Mouse (Mus musculus) bone marrow macrophage, adult 2 months (primary cell): Measurements from ENCODE around the gene Col4a2. TPM values are rescaled to one million over a fixed set of nuclear protein-coding genes. Genes with fewer than 3 reads are reported as not detected.

ENCODE experiments used
- H3K27ac ChIP-seq: 2 replicates; pipeline ENCODE4 v1.5.1; 2012; ENCODE audit warnings: low read depth, low read length; ENCODE audit not compliant: insufficient read depth
- H3K4me1 ChIP-seq: 2 replicates; pipeline ENCODE4 v1.6.1; 2012; ENCODE audit warnings: low read length; ENCODE audit not compliant: control insufficient read depth, insufficient read depth
- H3K4me3 ChIP-seq: 2 replicates; pipeline ENCODE4 v1.5.1; 2012; ENCODE audit warnings: mild to moderate bottlenecking, low read length, moderate library complexity; ENCODE audit not compliant: insufficient read depth
- CTCF ChIP-seq: IDR thresholded peaks from 2 replicates; pipeline ENCODE4 v1.5.1; 2012; ENCODE audit warnings: low read depth, mild to moderate bottlenecking, low read length, moderate library complexity
- POLR2A ChIP-seq: IDR thresholded peaks from 2 replicates; pipeline ENCODE4 v1.6.1; 2012; ENCODE audit warnings: mild to moderate bottlenecking, low read depth, low read length, borderline replicate concordance
- polyA plus RNA-seq: library from polyadenylated mRNA; stranded (reverse); fragments of >200 nt; gene quantifications from 2 replicates; pipeline ENCODE4 v1.2.4, GENCODE M21; 2012; ENCODE audit not compliant: missing spikeins, insufficient read depth, insufficient read length

The Col4a2 gene
- polyA plus RNA-seq, 1 experiment: 2.6 TPM

DNA sequence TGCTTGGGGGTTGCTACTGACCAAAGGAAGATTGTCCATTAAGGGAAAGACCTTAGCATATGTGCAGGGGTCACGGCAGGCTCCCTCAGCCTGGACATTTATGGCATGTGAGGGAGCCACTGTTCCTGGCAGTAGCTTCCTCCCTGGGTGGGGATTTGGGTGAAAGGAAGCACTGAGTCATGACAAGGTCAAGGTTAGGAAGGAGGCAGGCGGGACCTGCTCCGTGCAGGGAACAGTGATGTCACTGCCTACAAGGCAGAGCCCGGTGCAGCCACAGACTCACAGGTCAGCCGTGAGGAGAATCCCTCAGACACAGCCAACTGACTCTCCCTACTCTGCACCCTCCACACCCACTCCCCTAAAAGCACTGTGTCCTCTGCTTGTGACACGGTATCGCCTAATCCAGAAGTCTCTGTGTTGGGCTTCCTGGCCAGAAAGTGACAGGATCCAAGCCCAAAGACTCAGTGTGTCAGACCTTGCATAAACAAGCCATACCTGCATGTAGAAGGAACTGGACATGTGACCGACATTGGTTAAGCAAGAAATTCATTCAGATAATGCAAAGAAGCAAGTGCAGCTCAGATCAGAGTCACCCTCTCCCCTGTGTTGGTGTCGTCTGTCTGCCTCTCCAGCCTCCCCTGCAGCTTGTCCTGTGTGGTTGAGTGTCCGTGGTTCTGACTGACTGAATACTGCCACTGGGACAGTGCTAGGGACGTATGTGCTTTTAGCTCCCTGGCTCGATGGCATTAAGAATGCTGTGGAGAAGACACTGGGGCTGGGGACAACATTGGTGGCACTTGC is 27.9 kb downstream of the Col4a2 start:
- H3K4me3 ChIP-seq: no peak overlapping the region
- no peak overlapping the region for H3K27ac ChIP-seq
- H3K4me1 ChIP-seq: peaks cover 29% of the 10 kb centered on the region
- TF ChIP-seq CTCF: no peak
- no peak for TF ChIP-seq POLR2A

DNA sequence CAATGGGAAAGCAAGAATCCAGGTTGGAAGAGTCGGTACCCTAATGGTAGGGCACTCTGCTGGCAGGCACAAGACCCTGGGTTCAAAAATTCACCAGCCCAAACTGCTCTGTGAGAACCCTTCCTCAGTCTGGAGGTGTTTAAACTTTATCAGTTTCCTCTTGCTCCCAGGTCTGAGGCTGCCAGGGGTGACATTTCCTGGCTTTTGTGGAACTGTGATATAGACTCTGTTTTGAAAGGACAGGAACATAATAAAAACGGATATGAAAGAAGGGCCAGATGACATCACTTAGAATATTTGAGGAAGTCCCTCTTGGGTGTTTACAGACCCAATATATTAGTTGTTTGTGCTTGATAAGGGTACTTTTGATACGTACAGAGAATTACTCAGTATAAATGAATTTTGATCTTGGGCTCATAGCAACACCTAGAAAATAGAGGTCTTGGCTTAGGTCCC is 28.5 kb downstream of the Col4a2 start:
- Histone ChIP-seq H3K4me1 (peaks cover 25% of the 10 kb centered on the region), H3K27ac (no peak overlapping the region), H3K4me3 (no peak overlapping the region)
- TF ChIP-seq POLR2A: no peak
- TF ChIP-seq CTCF: no peak

DNA sequence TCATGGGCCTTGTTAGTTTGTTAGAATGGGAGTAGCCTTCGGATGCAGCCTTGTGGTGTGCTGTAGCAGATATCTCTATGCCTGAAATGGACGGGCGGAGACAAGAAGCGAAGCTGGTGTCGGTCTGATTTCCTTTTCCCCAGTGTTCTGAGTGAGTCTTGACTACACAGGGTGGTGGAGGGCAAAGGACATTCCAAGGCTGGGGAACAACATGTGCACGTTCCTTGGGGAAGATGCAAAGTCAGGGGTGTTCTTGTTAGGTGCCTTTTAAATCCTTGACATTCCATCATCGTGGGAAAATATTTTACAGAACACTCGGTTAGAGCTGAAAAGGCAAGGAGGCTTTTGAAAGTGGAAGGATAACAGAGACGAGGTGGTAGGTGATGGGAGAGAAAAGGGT is 31.9 kb downstream of the Col4a2 start:
- H3K27ac ChIP-seq: no peak overlapping the region
- peaks cover 20% of the 10 kb centered on the region for H3K4me1 ChIP-seq
- no peak overlapping the region for H3K4me3 ChIP-seq
- no peak for TF ChIP-seq POLR2A
- TF ChIP-seq CTCF: no peak

DNA sequence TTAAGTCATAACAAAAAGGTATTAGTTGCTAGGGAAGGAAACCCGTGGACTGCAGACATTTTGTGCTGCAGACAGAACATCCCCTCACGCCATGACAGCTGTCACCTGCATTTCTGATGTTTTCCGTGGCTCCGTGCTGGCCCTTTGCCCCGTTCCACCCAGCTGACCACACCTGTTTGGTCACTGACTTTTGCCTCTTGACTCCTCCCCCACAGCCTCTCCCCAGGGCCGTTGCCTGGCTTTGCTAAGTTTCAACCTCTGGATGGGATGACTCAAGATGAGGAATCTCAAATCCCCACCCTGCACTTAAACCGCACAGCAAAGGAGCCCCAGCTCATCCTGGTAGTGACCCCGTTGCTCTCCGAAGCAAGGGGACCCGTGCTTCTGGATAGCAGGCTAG is 33.6 kb downstream of the Col4a2 start:
- H3K27ac ChIP-seq: no peak overlapping the region
- H3K4me1 ChIP-seq: peaks cover 6% of the 10 kb centered on the region
- no peak for TF ChIP-seq POLR2A
- no peak for TF ChIP-seq CTCF
- H3K4me3 ChIP-seq: no peak overlapping the region

DNA sequence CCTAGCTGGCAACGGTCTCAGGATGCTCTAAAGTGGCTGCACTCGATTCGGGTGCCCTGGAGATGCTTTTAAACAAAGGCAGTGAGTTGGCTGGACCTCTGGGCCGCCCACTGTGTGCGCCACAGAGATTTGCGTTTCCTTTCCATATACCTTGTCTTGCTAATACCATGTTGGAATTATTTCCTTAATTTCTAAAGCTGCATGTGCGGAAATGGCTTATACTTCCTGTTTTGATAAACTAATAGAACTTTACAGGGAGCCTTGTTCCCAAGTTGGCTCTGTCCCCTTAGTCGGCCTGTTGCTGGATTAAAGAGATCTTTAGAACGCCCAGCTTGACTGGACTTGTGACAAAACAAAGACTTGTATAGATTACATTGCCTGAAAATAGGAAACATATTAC is 35.1 kb downstream of the Col4a2 start:
- no peak overlapping the region for H3K4me3 ChIP-seq
- H3K4me1 ChIP-seq: no peaks in the 10 kb centered on the region
- H3K27ac ChIP-seq: no peak overlapping the region
- no peak for TF ChIP-seq CTCF
- no peak for TF ChIP-seq POLR2A

DNA sequence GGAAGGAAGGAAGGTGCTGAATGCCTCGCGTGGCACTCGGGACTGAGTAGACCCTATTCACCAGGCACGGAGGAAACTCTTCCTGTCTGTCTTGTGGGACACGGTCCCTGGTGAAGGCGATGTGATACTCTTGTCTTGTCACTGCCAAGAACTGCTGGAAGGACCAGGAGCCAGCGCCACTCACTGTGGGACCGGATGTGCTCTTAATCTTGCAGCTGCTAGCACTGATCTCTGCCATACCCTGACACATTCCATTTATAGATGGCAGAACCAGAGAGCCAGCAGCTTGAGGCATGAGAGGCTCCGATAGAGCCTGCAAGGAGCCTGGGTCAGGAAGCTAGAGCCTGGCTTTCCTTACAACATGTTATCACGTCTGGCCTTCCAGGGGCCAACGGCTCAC is 36.0 kb downstream of the Col4a2 start:
- TF ChIP-seq CTCF (no peak), POLR2A (no peak)
- Histone ChIP-seq H3K27ac (no peak overlapping the region), H3K4me1 (no peaks in the 10 kb centered on the region), H3K4me3 (no peak overlapping the region)

DNA sequence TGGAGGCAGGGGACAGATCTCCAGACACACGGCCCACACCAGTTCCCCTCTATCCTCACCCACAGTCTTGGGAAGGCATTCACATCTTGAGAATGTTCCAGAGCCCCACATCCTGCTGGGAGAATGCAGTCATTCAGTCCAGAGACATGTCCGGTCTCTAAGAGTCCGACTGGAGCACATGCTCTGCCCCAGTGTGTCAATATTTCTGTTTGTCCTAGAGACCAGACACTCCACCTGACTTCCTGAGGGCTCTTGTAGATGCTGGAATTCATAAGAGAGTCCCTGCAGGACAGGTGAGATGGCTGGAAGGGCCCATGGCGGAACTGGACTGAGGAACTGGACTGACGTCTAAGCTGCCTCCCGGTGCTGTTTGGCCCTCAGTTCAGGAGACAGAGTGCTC is 38.8 kb downstream of the Col4a2 start:
- TF ChIP-seq POLR2A (no peak), CTCF (no peak)
- Histone ChIP-seq H3K4me3 (no peak overlapping the region), H3K4me1 (no peaks in the 10 kb centered on the region), H3K27ac (no peak overlapping the region)

DNA sequence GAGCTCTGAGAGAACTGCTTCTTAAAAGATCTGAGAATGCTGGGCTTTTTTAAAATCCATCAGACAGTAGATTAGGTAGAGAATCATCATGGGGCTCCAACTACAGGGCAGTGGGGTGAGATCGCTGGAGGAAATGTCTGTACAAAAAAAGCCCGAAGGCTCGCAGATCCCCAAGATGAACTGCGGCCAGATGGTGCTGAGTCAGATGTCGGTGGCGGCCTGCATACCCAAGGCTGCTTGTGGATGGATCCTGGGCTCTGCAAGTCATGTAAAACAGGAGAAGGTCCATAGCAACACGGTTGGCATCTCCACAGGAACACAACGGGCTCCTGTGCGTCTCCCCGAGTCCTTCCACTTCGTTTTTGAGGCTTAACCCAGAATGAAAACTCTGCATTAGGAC is 39.9 kb downstream of the Col4a2 start:
- Histone ChIP-seq H3K27ac (no peak overlapping the region), H3K4me3 (no peak overlapping the region), H3K4me1 (no peaks in the 10 kb centered on the region)
- no peak for TF ChIP-seq CTCF
- TF ChIP-seq POLR2A: no peak

DNA sequence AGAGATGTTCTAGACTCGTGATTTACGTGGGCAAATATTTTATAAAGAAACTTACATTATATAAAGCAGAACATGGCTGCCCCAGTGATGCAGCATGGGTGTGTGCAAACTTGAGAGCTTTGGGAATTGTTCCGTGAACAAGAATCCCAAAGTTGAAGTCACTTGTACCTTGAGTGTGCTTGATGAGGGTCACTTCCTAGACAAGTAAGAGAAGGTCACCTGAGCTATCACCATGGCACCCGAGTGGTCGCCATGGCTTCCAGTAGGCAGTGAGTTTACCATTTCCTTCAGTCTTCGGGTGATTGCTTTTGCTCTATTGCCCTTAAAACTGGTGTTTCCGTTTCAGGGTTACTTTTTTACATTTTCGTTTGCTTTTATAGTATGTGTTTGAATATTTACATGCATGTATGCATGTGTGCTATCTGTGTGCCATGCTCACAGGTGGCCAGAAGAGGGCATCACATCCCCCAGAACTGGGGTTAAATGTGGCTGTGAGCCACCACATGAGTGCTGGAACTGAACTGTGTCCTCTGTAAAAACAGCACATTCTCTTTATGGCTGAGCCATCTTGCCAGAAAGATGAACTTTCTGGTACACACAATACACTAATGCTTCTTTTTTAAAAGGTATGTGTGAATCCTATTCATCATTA is 42.3 kb downstream of the Col4a2 start:
- no peak overlapping the region for H3K4me3 ChIP-seq
- TF ChIP-seq CTCF (no peak), POLR2A (no peak)
- H3K27ac ChIP-seq: no peak overlapping the region

DNA sequence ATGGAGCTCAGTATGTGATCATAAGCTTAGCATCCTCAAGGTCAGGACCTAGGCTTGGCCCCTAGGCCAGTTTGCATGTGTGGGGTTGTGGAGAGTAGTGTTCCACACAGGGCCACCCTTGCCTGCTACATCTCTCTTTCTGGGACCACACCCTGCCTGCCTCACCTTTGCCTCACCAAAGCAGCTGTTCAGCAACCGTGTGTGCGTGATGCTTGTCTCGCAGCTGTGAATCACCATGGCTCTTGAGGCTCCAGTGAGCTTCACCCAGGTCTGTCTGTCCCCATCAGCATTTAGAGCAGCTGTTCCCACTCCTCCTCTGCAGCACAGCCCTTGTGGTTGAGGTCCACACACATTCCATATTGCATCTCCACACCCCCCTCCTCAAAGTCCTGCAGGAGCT is 43.3 kb downstream of the Col4a2 start:
- Histone ChIP-seq H3K27ac (no peak overlapping the region), H3K4me3 (no peak overlapping the region), H3K4me1 (no peaks in the 10 kb centered on the region)
- no peak for TF ChIP-seq CTCF
- no peak for TF ChIP-seq POLR2A

More for the DNA sequence above, 42.3 kb downstream of the Col4a2 start:
- no peaks in the 10 kb centered on the region for H3K4me1 ChIP-seq
